Mouse (Mus musculus): ENCODE measurements around the gene Disp3.

Disp3 gene

GRCm38 (mm10) chr4:148287476-148288054 is at the start of gene Disp3:
TSS of gene Disp3 (minus strand) at chr4:148287965.
- no peak for DNase-seq (ENCODE audit: extremely low spot score, low read depth, low spot score)

DNA sequence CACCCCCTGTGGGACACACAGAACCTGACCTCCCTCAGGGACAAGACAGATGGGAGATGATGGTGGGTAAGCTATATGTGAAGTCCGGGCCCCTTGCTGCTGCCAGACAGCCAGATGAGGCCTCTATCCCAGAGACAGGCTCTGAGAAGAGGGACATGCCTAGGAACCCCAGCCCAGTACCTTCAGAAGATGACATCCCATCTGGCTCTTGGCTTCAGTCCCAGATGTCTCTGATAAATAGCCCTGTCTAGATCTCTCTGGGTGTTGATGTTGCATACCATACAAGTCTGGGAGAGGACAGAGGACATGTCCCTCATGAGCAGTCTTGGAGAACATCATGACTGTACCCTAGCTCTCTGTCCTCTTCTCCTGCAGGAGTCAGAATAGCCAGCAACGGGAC is 42.5 kb upstream of the Disp3 start:
- no peak for DNase-seq (ENCODE audit: extremely low spot score, low read depth, low spot score)

DNA sequence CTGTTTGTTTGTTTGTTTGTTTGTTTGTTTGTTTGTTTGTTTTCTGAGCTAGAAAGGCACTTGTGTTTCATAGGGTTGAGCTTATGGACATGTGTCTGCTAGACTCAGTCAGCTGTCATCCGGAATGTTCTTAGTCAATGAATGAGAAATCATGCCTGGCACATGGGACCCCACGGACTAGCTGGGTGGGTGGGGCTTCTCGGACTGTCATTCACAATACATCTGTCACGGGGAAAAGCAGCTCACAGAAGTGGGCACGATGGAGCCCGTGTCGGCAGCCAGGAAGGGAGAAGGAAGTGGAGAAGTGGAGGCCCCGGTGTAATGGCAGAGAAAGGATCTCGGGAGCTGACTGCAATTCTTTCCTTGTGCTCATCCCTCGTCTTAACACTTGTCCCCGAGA is 41.7 kb upstream of the Disp3 start:
- no peak for DNase-seq (ENCODE audit: extremely low spot score, low read depth, low spot score)

DNA sequence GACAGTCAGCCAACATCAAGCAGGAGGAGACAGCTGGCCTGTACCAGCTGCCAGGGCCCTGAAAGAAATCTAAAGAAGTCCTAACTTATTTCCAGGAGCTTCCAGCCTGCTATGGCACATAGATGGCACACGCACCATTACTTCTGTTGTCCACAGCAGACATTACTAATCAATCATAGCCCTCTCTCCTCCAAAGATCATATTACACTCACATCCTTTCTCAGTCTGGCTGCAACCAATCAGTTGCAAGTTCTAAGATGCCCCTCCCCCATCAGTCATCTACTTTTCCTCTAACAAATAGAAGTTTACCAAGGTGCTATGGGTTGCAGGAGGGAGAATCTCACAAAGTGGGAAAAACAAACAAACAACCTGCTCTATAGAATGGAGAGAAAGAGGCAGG is 40.5 kb upstream of the Disp3 start:
- DNase-seq (ENCODE audit: extremely low spot score, low read depth, low spot score): no peak

- no peak for DNase-seq (ENCODE audit: extremely low spot score, low read depth, low spot score)
Measured at GRCm38 (mm10) chr4:148327266-148327997, 39.7 kb upstream of the Disp3 start.

DNA sequence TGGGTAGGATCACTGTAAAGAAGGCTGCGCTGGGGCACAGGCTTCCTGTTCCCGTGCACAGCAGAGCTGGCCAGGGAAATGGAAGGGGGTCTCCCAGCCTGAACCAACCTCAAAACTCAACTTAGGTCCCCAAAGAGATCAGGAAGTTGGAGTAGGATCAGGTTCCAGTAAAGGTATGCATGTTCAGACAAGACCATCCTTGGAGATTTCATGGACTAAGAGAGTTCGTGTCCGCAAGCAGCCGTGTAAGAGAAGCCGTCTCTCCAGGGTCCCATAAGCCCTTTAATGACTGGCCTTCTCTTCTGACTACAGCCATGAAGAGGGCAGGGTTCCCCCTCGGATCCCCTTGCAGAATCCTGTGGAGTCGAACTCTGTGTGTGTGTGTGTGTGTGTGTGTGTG is 39.0 kb upstream of the Disp3 start:
- no peak for DNase-seq (ENCODE audit: extremely low spot score, low read depth, low spot score)

DNA sequence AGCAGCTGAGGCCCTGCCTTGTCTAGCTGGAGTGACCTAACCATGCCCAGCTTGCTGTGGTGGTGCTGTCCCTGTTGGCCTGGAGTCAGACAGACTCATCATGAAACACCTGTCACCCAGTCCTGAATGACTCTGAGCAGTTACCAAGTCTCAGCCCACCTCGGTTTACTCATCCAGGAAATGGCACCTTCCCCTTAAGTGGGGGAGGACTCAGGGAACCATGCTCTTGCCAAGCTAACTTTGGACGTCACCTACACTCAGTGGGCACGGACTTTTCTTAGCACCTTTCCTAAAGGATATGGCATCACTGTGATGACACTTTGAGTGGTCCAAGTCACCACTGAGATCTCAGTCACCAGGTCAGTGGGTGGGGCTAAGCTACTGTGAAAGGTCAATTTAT is 38.2 kb upstream of the Disp3 start:
- no peak for DNase-seq (ENCODE audit: extremely low spot score, low read depth, low spot score)

DNA sequence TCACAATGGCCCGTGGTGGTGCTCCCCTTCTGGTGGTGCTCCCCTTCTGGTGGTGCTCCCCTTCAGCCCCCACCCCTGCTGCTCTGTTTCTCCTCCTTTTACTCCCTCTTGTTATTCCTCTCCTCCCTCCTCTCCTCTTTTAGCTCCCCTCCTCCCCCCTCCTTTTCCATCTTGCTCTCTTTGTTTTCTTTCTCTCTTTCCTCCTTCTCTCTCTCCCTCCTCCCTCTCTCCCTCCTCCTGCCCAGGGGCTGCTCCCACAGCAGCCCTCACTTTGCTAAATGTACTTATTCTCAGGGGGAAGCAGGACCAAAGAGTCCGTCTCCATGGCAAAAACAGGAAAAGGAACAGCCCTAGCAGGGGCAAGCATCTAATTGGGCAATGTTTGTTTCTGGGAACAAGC is 37.3 kb upstream of the Disp3 start:
- DNase-seq (ENCODE audit: extremely low spot score, low read depth, low spot score): no peak

DNA sequence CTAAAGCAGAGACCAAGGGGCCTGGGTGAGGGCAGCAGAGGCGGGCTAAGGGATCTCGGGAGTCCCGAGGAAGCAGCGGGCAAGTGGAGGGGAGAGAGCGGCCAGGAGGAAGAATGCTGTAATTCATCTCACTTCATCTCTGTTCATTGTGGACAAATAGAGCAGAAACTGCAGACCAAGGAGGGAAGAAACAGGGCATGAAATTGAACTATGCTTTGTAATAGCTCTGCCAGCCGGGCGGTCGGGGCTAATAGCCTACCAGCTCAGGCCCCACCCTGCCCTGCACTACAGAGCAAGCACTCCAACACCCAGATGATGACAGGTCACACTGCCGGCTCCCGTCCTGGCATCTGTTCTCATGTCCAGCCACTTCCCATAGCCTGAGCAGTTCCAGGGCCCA is 34.4 kb upstream of the Disp3 start:
- DNase-seq (ENCODE audit: extremely low spot score, low read depth, low spot score): no peak

GRCm38 (mm10) chr4:148319366-148319765 is 31.6 kb upstream of the Disp3 start:
- DNase-seq (ENCODE audit: extremely low spot score, low read depth, low spot score): no peak

- DNase-seq (ENCODE audit: extremely low spot score, low read depth, low spot score): no peak
Measured at GRCm38 (mm10) chr4:148315377-148316175, 27.8 kb upstream of the Disp3 start.

DNA sequence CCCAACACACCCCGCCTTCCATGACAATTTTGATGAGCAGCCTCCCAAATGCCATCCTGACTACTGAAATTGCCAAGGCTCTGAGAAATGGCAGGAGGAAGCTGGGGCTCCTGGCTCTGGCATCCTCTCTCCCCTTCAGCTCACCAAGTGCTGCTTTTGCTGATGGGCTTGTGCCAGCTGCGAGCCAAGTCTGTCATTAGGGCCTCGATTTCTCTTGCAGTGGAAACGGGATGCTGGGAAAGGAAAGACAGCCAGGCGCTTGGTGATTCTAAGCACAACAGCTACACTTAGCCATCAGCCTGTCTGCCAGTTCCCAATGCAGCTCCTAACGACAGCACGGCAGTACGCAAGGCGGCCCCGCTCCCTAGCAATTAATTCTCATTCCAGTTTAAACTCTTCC is 26.6 kb upstream of the Disp3 start:
- no peak for DNase-seq (ENCODE audit: extremely low spot score, low read depth, low spot score)

DNA sequence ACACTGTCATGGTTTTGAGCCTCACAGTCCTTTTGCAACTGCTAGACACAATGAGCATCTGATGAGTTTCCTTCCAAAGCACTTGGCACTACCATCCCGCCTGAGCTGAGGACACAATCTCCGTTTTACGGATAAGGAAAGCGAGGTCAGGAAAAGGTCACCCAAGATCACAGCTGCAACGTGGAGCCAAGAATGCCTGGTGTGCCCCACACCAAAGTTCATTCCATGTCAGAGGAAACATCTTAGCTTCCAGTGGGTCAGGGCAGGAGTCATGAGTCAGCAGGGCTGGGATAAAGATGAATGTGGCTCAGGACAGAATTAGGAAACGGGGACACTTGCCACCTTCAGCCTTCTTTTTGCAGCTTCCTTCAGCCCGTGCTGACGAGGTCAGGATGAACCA is 25.8 kb upstream of the Disp3 start:
- DNase-seq (ENCODE audit: extremely low spot score, low read depth, low spot score): no peak

- no peak for DNase-seq (ENCODE audit: extremely low spot score, low read depth, low spot score)
Measured at GRCm38 (mm10) chr4:148312296-148313116, 24.7 kb upstream of the Disp3 start.

DNA sequence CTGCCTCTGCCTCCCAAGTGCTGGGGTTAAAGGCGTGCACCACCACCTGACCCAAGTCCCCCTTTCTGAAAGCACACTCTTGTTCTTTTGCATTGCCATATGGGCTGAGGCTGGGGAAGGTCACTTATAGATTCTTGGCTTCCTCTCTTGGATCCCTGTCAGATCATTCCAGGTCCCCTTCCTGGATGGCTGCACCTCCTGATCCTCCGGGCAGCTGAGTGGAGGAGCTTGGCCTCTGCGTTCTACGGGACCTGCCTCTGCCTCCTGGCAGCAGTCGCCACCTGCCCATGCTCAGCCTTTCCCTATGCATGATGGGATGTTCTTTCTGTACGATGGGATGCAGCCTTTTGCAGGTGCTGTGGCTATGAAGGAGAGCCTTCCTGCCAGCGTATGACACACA is 23.1 kb upstream of the Disp3 start:
- no peak for DNase-seq (ENCODE audit: extremely low spot score, low read depth, low spot score)

- no peak for DNase-seq (ENCODE audit: extremely low spot score, low read depth, low spot score)
Measured at GRCm38 (mm10) chr4:148310126-148310525, 22.4 kb upstream of the Disp3 start.

DNA sequence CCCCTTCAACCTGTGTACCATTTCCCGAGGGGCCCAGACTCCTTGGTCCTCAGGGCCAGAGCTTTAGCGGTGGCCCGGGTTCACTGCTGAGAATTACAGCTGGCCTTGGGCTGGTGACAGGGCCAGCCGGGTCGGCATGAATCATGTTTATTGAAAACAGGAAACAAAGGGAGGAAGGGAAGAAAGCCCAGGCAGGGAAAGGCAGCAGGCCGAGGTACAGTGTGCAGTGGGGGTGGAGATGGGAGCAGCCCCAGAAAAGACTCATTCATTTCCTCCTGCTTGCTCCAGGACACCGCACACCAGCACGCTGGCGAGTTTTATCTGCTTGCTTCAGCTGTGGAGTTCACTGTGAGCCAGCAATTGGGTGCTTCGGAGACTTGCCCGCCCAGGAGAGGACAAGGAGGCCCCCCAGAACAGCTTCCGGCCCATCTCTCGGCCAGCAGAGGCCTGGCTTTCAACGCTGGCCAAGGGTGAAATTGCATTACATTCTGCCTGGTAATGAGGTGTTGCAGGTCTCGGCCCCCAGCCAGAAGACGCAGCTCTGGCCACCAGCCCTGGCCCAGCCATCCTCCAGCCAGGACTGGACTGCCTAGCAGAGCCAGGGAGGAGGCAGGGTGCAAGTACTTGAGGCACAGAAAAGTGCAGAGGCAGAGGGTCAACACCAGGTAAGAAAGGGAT is 18.8 kb upstream of the Disp3 start:
- no peak for DNase-seq (ENCODE audit: extremely low spot score, low read depth, low spot score)

- DNase-seq (ENCODE audit: extremely low spot score, low read depth, low spot score): no peak
Measured at GRCm38 (mm10) chr4:148298720-148299119, 11.0 kb upstream of the Disp3 start.

GRCm38 (mm10) chr4:148297640-148298039 is 9.9 kb upstream of the Disp3 start:
- no peak for DNase-seq (ENCODE audit: extremely low spot score, low read depth, low spot score)

DNA sequence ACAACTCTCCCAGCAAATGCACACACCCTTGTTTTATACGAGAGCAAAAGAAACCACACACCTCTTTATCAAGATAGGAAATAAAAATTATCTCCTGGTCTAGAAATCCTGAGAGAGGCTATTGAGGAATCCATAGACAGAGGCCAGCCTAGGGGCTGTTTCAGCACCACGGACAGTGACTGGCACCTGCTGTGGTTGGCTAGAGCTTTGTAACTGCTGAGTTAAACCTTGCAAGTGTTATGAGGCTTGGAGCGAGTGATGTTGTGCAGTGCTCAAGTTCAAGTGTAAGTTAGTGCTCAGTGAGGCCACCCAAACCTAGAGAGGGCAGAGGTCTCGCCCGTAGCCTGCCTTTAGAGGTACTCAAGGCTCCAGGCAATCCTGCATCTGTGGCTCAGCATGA is 5.6 kb upstream of the Disp3 start:
- peak; percentile 30 for DNase-seq (ENCODE audit: extremely low spot score, low read depth, low spot score)

GRCm38 (mm10) chr4:148291849-148292248 is 4.1 kb upstream of the Disp3 start:
- no peak for DNase-seq (ENCODE audit: extremely low spot score, low read depth, low spot score)

Measured in hindlimb bud, embryonic 11.5 days (tissue).